Mouse (Mus musculus): Measurements from ENCODE around the gene Cttnbp2. TPM values are rescaled to one million over a fixed set of nuclear protein-coding genes. Genes with fewer than 3 reads are reported as not detected.
A peak's percentile ranks its signal among the peaks of the same experiment; 100 is the strongest.

Gene Cttnbp2
- total RNA-seq, 2 experiments from 2014 or later = 124 to 157 TPM

DNA sequence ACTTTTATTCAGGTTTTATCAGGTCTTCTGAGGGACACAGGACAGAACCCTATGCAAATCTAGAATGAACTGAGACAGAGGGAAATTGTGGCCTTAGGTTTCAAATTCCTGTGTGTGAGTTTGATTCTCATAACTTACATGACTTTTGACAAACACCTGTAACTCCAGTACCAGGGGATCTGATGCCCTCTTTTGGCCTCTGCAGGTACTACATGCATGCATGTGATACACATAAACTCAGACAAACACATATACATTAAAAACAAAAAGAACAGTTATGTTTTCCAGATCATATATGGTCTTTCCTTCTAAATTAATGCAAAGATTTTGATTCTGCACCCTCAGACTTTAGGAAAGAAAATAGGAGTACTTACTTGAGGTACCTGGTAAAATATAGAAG, 153.7 kb downstream of the Cttnbp2 start:
- intact Hi-C loops (cut with DNase I) = no loop called here
- no peak for DNase-seq (ENCODE audit: low spot score in 2 of 2)

DNA sequence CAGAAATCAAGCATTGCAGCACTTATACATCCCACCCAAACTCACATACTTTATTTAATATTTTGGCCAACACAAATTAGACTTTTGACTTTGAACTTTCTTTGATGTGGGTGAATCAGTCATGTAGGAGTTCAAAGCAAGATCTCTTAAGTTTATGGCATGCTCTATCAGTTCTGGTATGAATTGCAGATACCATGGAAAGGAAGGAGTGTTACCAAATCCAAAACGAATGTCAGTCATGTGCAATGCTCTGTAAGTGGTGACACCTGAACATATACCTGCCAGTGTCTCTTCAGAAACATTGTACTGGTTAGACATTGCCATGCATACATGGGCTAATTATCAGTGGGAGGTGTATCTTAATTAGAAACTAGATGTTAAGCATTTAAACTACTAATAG, 154.5 kb downstream of the Cttnbp2 start:
- DNase-seq (ENCODE audit: low spot score in 2 of 2) = no peak
- intact Hi-C loops (cut with DNase I) = no loop called here

DNA sequence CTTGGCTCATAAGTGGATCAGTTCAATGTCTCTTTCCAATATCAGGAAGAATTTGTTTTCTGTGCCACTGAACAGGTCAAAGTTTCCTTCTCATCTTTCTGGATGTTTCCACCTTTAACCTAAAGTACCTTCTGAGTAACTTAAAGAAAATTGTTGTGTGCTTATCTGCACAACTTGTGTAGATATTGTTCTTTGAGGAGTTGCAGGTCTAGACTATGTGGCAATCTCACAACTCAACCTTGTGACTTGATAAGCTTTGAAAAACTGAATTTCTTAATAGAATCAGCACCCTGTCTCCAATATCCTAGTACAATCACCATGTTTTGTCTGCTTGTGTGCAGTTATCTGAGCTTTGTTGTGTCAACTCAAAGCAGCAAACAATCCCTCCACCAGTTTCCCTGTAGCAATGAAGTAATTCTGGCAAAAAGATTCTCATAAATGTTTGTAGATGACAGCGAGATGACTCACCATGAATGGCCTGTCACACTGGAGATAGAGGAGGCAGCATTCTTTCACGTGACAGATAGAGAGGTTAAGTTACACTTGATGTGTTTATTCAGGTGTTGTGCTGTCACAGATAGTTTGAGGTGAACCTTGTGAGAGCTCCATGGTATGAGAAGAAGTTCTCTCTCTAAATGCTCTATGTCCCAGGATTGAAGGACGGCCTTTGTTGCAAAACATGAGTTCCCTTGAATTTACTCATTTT, 165.3 kb downstream of the Cttnbp2 start:
- no peak for DNase-seq (ENCODE audit: low spot score in 2 of 2)
- intact Hi-C loops (cut with DNase I) = no loop called here

DNA sequence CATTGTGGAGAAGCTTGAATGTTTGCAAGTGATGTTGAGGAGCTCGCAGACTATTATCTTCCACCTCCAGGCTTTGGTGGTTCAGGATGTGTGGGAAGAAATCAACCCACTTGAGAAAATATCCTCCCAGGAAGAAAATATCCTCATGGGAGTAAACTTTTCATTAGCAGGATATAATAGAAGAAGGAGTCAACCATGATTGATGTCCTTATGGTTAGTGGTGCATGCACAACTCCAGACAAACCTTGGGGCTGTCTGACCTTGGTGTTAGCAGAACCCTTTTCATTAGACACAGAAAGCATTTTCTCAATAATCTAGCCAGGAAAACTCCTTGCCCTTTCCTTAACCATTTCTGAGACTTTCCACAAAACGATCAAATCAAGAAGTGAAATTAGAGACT, 170.4 kb downstream of the Cttnbp2 start:
- no peak for DNase-seq (ENCODE audit: low spot score in 2 of 2)
- intact Hi-C loops (cut with DNase I) = no loop called here

DNA sequence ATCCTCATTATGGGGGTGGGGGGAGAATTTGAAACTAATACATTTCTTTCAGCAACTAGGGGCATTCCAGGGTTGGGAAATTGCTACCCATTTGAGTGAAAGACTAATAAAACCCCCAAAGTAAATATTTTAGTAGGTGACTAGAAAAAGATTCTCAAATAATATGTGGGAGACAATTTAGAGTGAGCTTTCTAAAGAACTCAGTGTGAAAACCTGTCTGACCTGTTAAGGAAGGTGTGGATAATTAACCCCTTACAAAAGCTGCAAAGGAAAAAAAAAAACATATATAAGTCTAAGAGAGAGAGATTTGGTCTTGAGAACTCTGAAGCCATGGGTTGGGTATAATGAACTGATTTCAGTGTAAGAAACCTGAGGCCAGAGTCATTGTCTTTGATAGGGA, 176.3 kb downstream of the Cttnbp2 start:
- no peak for DNase-seq (ENCODE audit: low spot score in 2 of 2)
- intact Hi-C loops (cut with DNase I) = no loop called here

DNA sequence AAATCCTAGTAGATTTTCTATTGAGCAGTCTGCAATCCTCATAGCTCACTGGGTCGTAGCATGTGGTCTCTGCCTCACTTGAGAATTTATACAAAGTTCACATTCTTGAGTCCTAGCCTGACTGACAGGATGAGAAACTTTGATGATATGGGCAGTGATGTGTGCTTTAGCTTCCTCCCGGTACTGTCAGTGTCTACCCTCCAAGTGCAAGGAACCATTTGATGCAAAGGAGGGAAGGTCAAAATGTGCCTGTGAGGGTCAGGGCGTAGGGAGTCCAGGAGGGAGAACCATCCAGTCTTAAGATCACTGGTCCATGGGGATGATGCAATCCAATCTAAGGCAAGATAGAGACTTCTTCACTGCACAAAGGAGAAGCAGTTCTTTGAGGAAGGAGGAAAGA, 179.2 kb downstream of the Cttnbp2 start:
- intact Hi-C loops (cut with DNase I) = no loop called here

DNA sequence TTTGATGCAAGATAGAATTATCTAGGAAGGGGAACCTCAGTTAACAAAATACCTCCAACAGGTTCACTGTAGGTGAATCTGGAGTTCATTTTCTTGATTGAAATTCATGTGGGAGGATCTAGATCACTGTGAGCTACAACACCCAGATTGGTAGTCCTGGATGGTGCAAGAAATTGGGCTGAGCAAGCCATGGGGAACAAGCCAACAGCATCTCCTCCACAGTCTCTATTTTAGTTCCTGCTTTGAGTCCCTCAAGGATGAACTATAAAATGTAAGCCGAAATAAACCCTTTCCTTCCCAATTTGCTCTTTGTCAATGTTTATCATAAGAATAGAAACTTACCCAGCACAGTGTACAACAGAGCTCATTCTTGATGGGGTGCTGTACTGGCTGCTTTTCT, 191.7 kb downstream of the Cttnbp2 start:
- peak in 1 of 2 experiments; percentile 55 for DNase-seq (ENCODE audit: low spot score in 2 of 2)
- intact Hi-C loops (cut with DNase I) = no loop called here

More for the DNA sequence above, 179.2 kb downstream of the Cttnbp2 start:
- no peak for DNase-seq (ENCODE audit: low spot score in 2 of 2)

Small RNA genes lying within 50 kb of the gene (microRNA-seq; reads per million reads assigned to microRNA genes)
- 0 reads per million in 2 experiments for gene Gm26233
